Mouse (Mus musculus): ENCODE measurements around the gene Chil5.

- TF ChIP-seq CTCF (IDR thresholded peaks at IDR 0.05; ENCODE audit: low read depth) (no peak), EP300 (optimal IDR thresholded peaks at IDR 0.05) (no peak)
Measured at GRCm38 (mm10) chr3:105971831-105972446, 60.7 kb downstream of the Chil5 start.
